Mouse (Mus musculus): ENCODE measurements around the gene Stk24.

GRCm38 (mm10) chr14:121338819-121339573, 40.8 kb downstream of the Stk24 start:
- TF ChIP-seq GATA1 (IDR thresholded peaks at IDR 0.05; ENCODE audit: low read length) (no peak), TAL1 (IDR thresholded peaks at IDR 0.05; ENCODE audit: low read length) (no peak)
